Mouse (Mus musculus): Measurements from ENCODE around the gene Pou4f1.

DNA sequence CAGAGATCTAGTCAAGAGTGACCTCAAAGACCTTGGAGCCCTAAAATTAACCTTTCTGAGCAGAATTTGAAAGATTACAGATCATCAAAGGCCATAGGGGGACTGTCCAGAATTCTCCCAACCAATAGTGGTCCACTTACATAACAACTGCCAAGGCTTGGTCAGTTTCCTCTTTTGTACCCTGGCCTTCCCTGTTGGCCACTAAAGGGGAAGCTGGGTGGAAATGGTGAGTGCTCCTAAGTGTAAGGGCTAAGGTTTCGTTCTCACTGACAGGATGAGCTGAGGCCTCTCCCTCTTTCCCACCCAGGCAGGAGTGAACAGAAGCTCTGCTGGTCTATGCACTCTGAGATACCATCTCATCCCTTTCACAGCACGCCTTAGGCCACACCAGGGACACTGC lies 33.5 kb downstream of the Pou4f1 start:
- no peak for TF ChIP-seq CTCF (IDR thresholded peaks at IDR 0.05; ENCODE audit: low read depth)
- TF ChIP-seq EP300 (IDR thresholded peaks at IDR 0.05; ENCODE audit: low read depth) = no peak
